Mouse (Mus musculus) frontal cortex, postnatal 14 days (tissue): ENCODE results near the gene Cnppd1.
A peak's percentile ranks its signal among the peaks of the same experiment; 100 is the strongest.

Experiments
- DNase-seq, 2 experiments: peaks; one replicate each; pipeline ENCODE4 v3.0.0; 2022; ENCODE audit warnings: low spot score in 2 of 2

Cnppd1 gene

DNA sequence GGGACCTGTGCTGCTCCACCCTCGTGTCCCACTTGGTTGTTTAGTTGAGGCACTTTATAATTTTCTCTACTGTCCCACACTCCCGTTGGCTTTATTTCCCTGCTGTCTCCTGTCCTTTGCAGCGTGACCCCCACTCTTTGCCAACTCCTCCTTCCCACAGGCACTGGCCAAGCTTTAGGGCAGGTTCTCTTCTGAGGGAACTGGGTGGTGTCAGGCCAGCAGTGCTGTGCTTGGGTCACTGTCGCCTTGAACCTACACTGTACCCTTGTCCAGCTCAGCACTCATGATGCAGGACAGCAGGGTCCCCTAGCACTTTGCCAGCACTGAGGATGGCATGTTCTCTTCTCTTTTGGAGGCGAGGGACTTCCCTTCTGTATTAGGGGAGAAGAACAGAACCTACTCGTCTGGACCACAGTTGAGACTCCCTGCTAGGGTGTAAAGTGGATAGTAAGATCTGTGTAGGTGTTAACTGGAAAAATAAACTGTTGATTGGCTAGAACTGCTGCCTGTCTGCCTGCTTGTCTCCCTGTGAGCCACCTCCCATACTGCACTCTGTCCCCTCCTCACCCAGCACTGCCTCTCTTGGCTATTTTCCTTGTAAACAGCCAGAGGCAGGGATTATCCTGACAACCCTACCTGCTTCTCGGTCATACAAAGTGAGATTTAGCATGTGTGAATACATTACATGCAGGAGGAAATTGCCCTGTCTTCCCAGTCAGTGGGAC is 5.1 kb upstream of the Cnppd1 start:
- no peak for DNase-seq

DNA sequence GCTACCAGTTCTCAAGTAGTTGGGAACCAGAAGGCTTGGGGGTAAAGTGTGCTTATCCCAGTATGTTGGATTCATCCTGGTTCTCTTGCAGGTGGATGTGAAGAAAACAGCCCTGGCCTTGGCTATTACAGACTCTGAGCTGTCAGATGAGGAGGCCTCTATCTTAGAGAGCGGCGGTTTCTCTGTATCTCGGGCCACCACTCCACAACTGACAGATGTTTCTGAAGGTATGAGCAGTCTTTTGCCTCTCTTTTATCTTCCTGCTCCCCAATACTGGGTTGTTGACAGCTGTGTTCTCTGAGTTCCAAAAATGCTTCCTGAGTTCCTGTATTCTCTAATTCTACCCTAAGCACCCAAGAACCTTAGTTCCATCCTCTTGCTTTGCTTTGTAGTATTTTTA is 3.1 kb upstream of the Cnppd1 start:
- DNase-seq = no peak

DNA sequence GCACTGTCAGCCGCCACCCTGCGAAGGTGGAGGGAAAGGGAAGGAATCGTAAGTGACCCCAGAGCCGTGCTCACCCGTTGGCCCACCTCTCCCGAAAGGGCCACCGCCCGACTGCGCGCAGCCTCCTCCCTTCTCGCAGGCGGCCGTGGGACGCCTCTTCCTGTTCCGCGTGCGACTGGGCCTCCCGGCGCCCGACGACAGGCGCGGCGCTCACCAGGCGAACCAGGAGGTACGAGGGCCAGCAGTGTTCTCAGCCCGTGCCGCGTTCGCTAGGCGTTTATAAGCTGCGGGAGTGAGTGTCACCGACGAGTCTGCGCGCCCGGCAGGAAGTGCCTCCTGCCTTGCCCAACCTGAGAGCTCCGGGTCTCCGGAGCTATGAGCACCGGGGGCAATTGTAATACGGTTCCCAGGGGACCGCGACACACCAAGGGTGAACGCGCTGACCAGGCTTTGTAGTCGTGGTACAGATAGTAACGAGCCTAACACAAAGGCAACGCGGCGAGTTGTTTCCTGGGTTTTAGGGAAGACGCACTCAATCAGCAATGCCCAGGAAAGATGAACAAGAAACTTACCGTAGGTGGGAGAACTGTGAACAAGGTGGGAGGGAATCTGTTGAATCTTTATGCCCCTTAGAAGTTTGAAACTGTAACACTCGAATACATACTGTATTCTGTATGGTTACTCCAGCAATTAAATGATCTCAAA is 873 bp downstream of the Cnppd1 start:
- peak in 1 of 2 experiments; percentile 52 for DNase-seq

DNA sequence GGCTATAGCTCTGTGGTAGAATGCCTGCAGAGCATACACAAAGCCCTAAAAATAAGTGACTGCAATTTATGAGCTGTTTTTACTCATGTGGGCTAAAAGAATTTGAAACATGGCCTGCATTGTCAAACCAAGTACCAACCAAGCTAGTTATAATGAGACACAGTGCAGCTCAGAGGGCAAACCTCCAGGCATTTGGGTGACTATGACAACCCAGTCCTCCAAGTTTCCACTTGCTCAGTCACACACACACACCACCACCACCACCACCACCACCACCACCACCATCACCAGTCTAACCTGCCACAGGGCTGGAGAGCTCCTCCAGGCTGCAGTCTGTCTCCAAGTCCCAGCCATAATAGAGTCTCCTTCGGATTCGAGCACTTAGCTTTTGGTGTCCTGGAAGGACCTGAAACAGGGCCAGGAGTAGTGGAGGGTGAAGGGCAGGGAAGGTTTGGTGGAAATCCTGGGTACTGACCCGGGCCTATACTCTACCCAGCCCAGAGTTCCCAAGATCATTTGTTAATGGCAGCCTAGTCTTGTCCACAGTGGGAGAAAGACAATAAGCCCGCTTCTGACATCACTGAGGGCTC is 1.8 kb downstream of the Cnppd1 start:
- no peak for DNase-seq

DNA sequence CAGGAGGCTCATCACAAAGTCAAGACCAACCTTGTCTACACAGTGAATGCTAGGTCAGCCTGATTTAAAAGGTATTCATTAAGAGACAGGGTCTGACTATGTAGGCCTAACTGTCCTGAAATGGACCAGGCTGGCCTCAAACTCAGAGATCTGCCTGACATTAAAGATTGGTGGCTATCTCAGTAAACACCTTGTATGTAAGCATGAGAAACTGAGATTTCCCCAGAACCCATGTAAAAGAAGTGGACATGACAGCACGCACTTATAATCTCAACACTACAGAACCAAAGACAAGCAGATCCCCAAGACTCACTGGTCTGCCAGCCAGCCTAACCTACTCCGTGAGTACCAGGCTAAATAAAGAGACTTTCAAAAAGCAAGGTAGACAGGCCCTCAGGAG is 4.1 kb downstream of the Cnppd1 start:
- DNase-seq = no peak

DNA sequence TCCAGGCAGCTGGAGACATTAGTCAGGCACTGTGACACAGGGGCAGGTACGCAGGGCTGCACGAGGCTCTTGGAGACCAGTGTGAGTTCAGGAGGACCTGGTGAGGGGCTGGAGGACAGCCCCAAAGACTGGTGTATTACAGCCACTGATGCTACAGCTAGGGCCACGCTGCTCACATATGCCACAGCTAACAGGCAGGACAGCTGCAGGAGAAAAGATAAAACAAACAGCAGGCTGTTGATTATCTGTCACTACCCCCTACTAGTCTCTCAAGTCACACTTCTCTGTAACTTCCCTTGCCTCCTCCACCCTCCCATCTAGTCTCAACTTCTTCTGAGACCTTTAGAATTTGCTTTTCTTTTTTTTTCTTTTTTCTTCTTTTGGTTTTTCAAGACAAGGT is 5.8 kb downstream of the Cnppd1 start:
- no peak for DNase-seq

DNA sequence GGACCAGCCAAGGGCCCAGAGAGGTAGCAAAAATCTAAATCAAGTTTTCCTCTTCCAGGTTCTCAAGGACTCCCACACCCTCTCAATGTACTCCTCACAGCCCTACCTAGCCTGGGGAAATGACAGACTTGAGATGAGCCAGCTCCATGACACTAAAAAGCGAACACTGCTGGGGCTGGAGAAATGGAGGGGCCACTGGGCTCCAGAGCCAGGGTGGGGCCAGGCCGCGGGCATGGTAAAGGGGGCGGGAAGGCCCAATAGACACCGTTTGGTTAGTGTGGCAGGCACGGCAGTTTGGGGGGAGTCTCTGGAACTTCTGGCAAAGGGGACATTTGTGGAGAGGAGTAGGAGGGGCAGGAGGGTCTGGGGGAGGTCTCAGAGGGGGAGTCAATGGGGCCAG is 6.2 kb downstream of the Cnppd1 start:
- DNase-seq = no peak

DNA sequence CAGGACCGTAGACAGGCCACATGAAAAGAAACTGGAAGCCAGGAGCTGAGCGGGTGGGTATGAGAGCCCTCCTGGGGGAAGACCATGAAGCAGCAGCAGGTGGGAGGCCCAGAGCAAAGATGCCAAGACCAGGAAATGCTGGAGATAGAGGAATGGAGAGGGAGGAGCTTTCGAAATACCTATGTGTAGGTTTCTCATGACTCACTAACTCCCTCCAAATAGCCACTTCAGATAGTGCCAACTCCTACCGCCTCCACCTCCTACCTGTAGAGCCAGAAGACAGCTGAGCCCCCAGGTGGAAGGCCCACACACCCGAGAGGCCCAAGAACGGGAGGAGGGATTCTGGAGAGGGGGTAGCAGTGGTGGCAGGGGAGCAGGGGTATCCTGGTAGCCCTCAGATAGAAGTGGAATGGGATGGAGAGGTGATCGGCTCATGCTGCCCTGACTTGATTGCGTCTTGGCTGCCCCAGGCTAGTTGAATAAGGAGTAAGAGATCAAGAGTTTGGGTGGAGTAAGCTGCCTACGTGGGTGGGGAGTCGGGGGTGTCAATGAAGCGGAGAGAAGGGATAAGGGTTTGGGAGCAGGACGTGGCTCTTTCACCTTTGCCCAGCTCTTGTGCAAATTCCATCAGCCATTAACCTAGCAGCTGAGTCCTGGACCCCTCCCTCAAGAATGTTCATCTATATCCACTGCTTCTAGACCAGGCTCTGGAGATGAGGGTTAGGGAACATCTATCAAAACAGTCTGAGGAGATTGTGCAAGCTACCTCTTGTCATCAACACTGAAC is 8.9 kb downstream of the Cnppd1 start, which contains the start of gene Slc23a3:
Gene Slc23a3 (minus strand): TSS at position 470 of the 787 bp plus-strand sequence.
- DNase-seq = no peak

DNA sequence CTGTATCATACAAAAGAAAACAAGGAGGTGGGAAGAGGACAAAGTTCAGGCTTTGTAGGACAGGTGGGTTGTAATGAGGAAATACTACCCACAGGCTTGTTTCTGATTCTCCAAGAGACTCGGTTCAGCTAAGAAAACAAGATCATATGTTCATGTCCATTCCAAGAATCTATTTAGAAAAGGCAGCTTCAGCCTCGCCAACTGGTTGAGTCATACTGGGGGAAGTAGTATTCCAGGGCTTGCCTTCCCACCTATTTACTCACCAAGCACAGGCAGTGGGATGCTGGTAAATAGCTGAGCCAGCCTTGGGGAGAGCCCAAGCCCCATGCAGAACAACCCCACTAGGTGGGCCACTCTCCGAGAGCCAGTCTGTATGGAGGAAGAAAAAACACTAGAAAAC is 13.9 kb downstream of the Cnppd1 start:
- DNase-seq = no peak

DNA sequence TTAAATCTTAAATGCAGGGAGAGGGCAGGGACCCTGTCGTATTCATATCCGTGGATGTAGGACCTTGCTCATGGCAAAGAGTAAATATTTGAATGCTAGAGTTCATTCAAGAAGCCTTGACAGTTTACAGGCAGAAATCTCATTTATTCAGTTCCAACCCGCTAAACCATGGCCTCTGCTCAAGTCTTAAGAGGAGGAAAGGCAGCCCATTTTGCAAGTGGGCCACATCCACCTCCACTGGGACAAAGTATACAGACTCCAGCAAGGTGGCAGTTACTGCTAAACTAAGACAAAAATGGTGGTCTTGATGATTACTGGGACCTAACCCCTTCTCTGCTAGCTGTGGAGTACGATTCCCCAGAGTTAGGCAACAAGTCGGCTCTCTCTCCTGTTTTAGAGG is 17.1 kb downstream of the Cnppd1 start:
- no peak for DNase-seq

DNA sequence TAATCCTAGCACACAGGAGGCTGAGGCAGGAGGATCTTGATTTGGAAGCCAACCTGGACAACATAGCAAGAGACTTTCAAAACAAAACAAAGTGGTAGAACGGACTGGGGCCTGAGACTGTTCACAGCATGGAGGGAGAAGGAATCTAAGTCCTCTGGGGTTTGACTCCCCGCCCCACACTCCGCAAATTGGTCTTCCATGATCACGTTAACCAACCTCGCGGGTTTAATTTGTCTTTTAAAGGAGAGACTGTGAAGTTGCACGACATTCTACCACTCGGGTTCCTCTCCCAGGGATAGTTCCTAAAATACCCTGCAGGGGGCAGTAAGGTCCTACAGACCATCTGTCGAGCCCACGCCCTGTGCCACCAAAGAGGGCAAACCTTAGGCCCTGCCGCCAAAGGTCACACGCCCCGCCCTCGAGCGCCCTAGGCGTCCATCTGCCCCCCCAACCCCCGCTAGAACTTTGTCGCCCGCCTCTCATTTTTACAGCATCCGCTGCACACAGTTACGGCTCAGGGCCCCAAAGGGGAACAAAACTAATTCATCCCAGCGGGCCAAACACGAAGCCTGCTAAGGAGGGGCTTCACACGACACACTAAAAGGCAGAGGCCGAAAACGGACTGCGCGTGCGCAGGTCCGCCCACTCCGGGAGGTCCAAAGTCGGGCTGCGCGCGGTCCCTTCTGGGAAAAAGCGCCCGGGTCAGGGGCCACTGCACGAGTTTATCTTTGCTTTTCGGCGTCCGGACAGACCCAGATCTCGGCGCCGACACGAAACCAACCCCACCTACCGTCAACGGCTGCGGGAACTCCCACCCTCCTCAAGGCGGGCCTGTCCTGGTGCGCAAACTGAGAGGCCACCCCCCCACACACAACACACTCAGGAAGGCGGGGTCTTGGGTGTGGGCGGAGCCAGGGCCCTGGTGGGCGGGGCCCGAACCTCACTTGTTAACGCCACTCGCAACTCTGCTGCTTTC is 17.9 kb downstream of the Cnppd1 start, which contains the start of gene Nhej1:
Gene Nhej1 (minus strand): TSS at position 855 of the 976 bp plus-strand sequence.
- peak; percentile 83 to 85 for DNase-seq

DNA sequence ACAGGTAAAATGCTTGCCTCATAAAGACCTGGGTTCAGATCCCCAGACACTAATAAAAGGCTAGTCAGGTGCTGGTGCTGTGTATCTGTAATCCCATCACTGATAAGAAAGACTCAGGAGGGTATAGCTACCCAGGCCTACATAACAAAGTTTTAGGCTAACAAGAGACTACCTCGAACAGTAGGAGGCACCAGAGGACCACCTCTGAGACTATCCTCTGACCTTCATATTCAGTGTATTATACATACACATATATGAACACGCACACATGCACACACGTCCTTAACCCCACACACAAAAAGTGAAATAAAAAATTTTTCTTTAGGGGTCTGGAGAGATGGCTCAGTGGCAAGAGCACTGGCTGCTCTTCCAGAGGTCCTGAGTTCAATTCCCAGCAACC is 20.3 kb downstream of the Cnppd1 start:
- no peak for DNase-seq
